Mouse (Mus musculus) spleen, adult 2 months (tissue): ENCODE results near the gene Dhx35. TPM values are rescaled to one million over a fixed set of nuclear protein-coding genes. Genes with fewer than 3 reads are reported as not detected.

Experiments used
- DNase-seq, 2 experiments: peaks; one replicate each; pipeline versions ENCODE4 v3.0.0 to v3.0.0-alpha.2; 2012 to 2021; ENCODE audit warnings: low spot score in 2 of 2, low read depth in 1 of 2
- H3K27ac ChIP-seq: fragments of 200-500 bp; 2 replicates; pipeline ENCODE4 v1.5.1; 2012; ENCODE audit warnings: low read length, inconsistent platforms; ENCODE audit not compliant: insufficient read depth
- H3K27me3 ChIP-seq: fragments of 200-500 bp; 2 replicates; pipeline ENCODE4 v1.6.1; 2012; ENCODE audit warnings: mild to moderate bottlenecking, moderate library complexity, low read length, inconsistent platforms; ENCODE audit not compliant: control insufficient read depth, insufficient read depth
- H3K36me3 ChIP-seq: fragments of 200-500 bp; 2 replicates; pipeline ENCODE4 v1.6.1; 2012; ENCODE audit warnings: mild to moderate bottlenecking, low read length, inconsistent platforms; ENCODE audit not compliant: control insufficient read depth, insufficient read depth
- H3K4me1 ChIP-seq: fragments of 200-500 bp; 2 replicates; pipeline ENCODE4 v1.6.1; 2011; ENCODE audit warnings: inconsistent platforms; ENCODE audit not compliant: control insufficient read depth, insufficient read depth, insufficient read length
- H3K4me3 ChIP-seq: fragments of 200-500 bp; 2 replicates; pipeline ENCODE4 v1.5.1; 2011; ENCODE audit warnings: mild to moderate bottlenecking, inconsistent platforms; ENCODE audit not compliant: insufficient read depth, insufficient read length; ENCODE audit errors: extremely low read depth
- CTCF ChIP-seq: fragments of 200-500 bp; IDR thresholded peaks from 2 replicates; pipeline ENCODE4 v1.5.1; 2011; ENCODE audit warnings: mild to moderate bottlenecking, inconsistent platforms; ENCODE audit not compliant: insufficient read depth, insufficient read length, insufficient replicate concordance; ENCODE audit errors: extremely low read depth
- POLR2A ChIP-seq: fragments of 200-500 bp; IDR thresholded peaks from 2 replicates; pipeline ENCODE4 v1.6.1; 2011; ENCODE audit warnings: low read depth, low read length, inconsistent platforms
- WGBS: fragments of 180-500 bp; shearing (Covaris S2); methylation state at CpG from one replicate; pipeline ENCODE4 v1.1.7; 2018; 5-methylcytosine and 5-hydroxymethylcytosine counted together
- polyA plus RNA-seq: library from polyadenylated mRNA; depleted of rRNA; stranded (reverse); fragments of >200 nt; gene quantifications from 2 replicates; pipeline ENCODE4 v1.2.3, GENCODE M21; 2012

Gene Dhx35
- polyA plus RNA-seq, 1 experiment: 20.3 TPM

GRCm38 (mm10) chr2:158777490-158777889 is 17.1 kb upstream of the Dhx35 start:
- Histone ChIP-seq H3K4me1 (no peaks in the 10 kb centered on the region), H3K36me3 (no peaks in the 10 kb centered on the region), H3K4me3 (no peak overlapping the region), H3K27me3 (no peaks in the 10 kb centered on the region), H3K27ac (no peak overlapping the region)
- no peak for DNase-seq
- TF ChIP-seq POLR2A: no peak
- TF ChIP-seq CTCF: no peak
- WGBS: 76% methylated on average over 6 of the region's 6 CpGs

- H3K27ac ChIP-seq: no peak overlapping the region
- DNase-seq: no peak
- WGBS: 85% methylated on average over 7 of the region's 7 CpGs
- H3K4me3 ChIP-seq: no peak overlapping the region
- H3K4me1 ChIP-seq: no peaks in the 10 kb centered on the region
- TF ChIP-seq CTCF (no peak), POLR2A (no peak)
- no peaks in the 10 kb centered on the region for H3K27me3 ChIP-seq
- H3K36me3 ChIP-seq: no peaks in the 10 kb centered on the region
These were observed 16.3 kb upstream of the Dhx35 start for GRCm38 (mm10) chr2:158778349-158778748.

GRCm38 (mm10) chr2:158781126-158781525 is 13.5 kb upstream of the Dhx35 start:
- Histone ChIP-seq H3K4me3 (no peak overlapping the region), H3K36me3 (0 out of 2 replicates have a peak, but pooled peaks cover 2% of the 10 kb centered on the region), H3K27me3 (no peaks in the 10 kb centered on the region), H3K4me1 (no peaks in the 10 kb centered on the region), H3K27ac (no peak overlapping the region)
- 95% methylated on average over 7 of the region's 7 CpGs for WGBS
- TF ChIP-seq POLR2A (no peak), CTCF (no peak)
- DNase-seq: no peak

GRCm38 (mm10) chr2:158786927-158787795 is 7.4 kb upstream of the Dhx35 start:
- Histone ChIP-seq H3K27me3 (no peaks in the 10 kb centered on the region), H3K4me1 (no peaks in the 10 kb centered on the region), H3K27ac (no peak overlapping the region), H3K4me3 (no peak overlapping the region), H3K36me3 (0 out of 2 replicates have a peak, but pooled peaks cover 2% of the 10 kb centered on the region)
- 92% methylated on average over 14 of the region's 14 CpGs for WGBS
- DNase-seq: no peak
- TF ChIP-seq CTCF (no peak), POLR2A (no peak)

DNA sequence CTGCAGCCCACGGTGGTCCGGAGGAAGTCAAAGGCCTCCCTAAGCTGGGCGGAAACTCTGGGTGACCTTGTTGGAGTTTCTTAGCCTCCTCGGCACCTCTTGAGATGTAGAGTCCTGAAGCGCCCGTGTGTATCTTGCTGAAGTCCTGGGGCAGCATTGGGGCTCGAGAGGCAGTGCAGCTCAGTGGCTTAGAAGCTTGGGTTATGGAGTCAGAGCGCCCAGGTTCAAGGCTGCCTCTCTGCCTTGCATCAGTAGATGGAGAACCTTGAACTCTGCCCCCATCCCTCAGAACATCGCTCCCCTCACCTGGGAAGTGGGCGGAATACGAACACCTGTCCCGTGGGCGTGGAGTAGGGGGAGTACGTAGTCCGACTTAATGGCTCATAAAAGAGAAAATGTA is 436 bp downstream of the Dhx35 start:
- no peak for DNase-seq
- Histone ChIP-seq H3K36me3 (no peaks in the 10 kb centered on the region), H3K27ac (peak overlapping the region; percentile 41; the same call in 1 of the 2 replicates), H3K4me3 (peak overlapping the region; percentile 84), H3K4me1 (peaks cover 8% of the 10 kb centered on the region; the same call in 1 of the 2 replicates), H3K27me3 (no peaks in the 10 kb centered on the region)
- TF ChIP-seq POLR2A (no peak), CTCF (no peak)
- WGBS: 23% methylated on average over 15 of the region's 15 CpGs

DNA sequence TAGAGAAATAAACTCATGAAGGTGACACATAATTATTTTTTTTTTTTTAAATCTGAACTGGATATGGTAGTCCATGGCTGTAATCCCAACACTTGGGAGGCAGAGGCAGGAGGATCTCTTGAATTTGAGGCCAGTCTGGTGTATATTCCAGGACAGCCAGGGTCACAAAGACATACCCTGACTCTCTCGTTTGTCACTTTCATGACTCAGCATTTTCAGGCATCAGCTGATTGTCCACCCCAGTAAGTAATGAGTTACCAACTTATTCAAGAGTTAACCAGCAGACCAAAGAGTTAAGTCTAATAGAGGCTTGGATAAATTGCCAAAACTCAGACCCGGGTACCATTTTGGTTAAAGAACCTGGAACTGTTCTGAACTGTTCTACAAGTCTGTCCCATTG is 1.3 kb downstream of the Dhx35 start:
- Histone ChIP-seq H3K27ac (no peak overlapping the region), H3K27me3 (no peaks in the 10 kb centered on the region), H3K36me3 (no peaks in the 10 kb centered on the region), H3K4me1 (peaks cover 8% of the 10 kb centered on the region; the same call in 1 of the 2 replicates), H3K4me3 (no peak overlapping the region)
- DNase-seq: no peak
- no peak for TF ChIP-seq CTCF
- no peak for TF ChIP-seq POLR2A
- 81% methylated on average over 2 of the region's 2 CpGs for WGBS

- 89% methylated on average over 4 of the region's 4 CpGs for WGBS
- no peak for DNase-seq
- H3K4me1 ChIP-seq: peaks cover 5% of the 10 kb centered on the region; the same call in 1 of the 2 replicates
- TF ChIP-seq POLR2A (no peak), CTCF (no peak)
- peaks cover 12% of the 10 kb centered on the region for H3K36me3 ChIP-seq
- no peak overlapping the region for H3K27ac ChIP-seq
- no peaks in the 10 kb centered on the region for H3K27me3 ChIP-seq
- H3K4me3 ChIP-seq: no peak overlapping the region
These were observed 4.7 kb downstream of the Dhx35 start for GRCm38 (mm10) chr2:158799328-158799727.
